Mouse (Mus musculus): ENCODE data around the gene Ptn.

The Ptn gene

GRCm38 (mm10) chr6:36809747-36810285 is at the start of gene Ptn:
Gene Ptn (minus strand): TSS chr6:36810220.
- DNase-seq (ENCODE audit: low spot score): peak; percentile 69

- DNase-seq (ENCODE audit: low spot score): no peak
These were observed 48.4 kb upstream of the Ptn start for GRCm38 (mm10) chr6:36858258-36859041.

GRCm38 (mm10) chr6:36857627-36858257 is 47.7 kb upstream of the Ptn start:
- DNase-seq (ENCODE audit: low spot score): no peak

GRCm38 (mm10) chr6:36850422-36851129 is 40.6 kb upstream of the Ptn start:
- no peak for DNase-seq (ENCODE audit: low spot score)

- no peak for DNase-seq (ENCODE audit: low spot score)
These were observed 35.3 kb upstream of the Ptn start for GRCm38 (mm10) chr6:36845288-36845687.

GRCm38 (mm10) chr6:36844258-36844657 is 34.2 kb upstream of the Ptn start:
- no peak for DNase-seq (ENCODE audit: low spot score)

GRCm38 (mm10) chr6:36843031-36843488 is 33.0 kb upstream of the Ptn start:
- DNase-seq (ENCODE audit: low spot score): no peak

GRCm38 (mm10) chr6:36842101-36842922 is 32.3 kb upstream of the Ptn start:
- no peak for DNase-seq (ENCODE audit: low spot score)

GRCm38 (mm10) chr6:36841701-36842100 is 31.7 kb upstream of the Ptn start:
- no peak for DNase-seq (ENCODE audit: low spot score)

- DNase-seq (ENCODE audit: low spot score): no peak
These were observed 31.2 kb upstream of the Ptn start for GRCm38 (mm10) chr6:36841174-36841573.

- no peak for DNase-seq (ENCODE audit: low spot score)
These were observed 28.7 kb upstream of the Ptn start for GRCm38 (mm10) chr6:36838747-36839146.

GRCm38 (mm10) chr6:36835351-36835750 is 25.3 kb upstream of the Ptn start:
- DNase-seq (ENCODE audit: low spot score): no peak

- DNase-seq (ENCODE audit: low spot score): no peak
These were observed 24.8 kb upstream of the Ptn start for GRCm38 (mm10) chr6:36834695-36835265.

GRCm38 (mm10) chr6:36832681-36833080 is 22.7 kb upstream of the Ptn start:
- no peak for DNase-seq (ENCODE audit: low spot score)

- DNase-seq (ENCODE audit: low spot score): no peak
These were observed 22.2 kb upstream of the Ptn start for GRCm38 (mm10) chr6:36832207-36832606.

GRCm38 (mm10) chr6:36830371-36830925 is 20.4 kb upstream of the Ptn start:
- no peak for DNase-seq (ENCODE audit: low spot score)

- no peak for DNase-seq (ENCODE audit: low spot score)
These were observed 9.7 kb upstream of the Ptn start for GRCm38 (mm10) chr6:36819784-36820050.

- DNase-seq (ENCODE audit: low spot score): no peak
These were observed 9.2 kb upstream of the Ptn start for GRCm38 (mm10) chr6:36819019-36819783.

GRCm38 (mm10) chr6:36818281-36819018 is 8.4 kb upstream of the Ptn start:
- no peak for DNase-seq (ENCODE audit: low spot score)

- no peak for DNase-seq (ENCODE audit: low spot score)
These were observed 6.6 kb upstream of the Ptn start for GRCm38 (mm10) chr6:36816666-36817065.
